Mouse (Mus musculus): ENCODE measurements around the gene Ntn5. TPM values are rescaled to one million over a fixed set of nuclear protein-coding genes. Genes with fewer than 3 reads are reported as not detected.
"Not testable (repeated sequence)": the region's sequence is repeated elsewhere in the genome, so short reads cannot be mapped to it uniquely, and the experiment has no call there.

The Ntn5 gene
- polyA plus RNA-seq, 1 experiment, result 5.5 TPM

DNA sequence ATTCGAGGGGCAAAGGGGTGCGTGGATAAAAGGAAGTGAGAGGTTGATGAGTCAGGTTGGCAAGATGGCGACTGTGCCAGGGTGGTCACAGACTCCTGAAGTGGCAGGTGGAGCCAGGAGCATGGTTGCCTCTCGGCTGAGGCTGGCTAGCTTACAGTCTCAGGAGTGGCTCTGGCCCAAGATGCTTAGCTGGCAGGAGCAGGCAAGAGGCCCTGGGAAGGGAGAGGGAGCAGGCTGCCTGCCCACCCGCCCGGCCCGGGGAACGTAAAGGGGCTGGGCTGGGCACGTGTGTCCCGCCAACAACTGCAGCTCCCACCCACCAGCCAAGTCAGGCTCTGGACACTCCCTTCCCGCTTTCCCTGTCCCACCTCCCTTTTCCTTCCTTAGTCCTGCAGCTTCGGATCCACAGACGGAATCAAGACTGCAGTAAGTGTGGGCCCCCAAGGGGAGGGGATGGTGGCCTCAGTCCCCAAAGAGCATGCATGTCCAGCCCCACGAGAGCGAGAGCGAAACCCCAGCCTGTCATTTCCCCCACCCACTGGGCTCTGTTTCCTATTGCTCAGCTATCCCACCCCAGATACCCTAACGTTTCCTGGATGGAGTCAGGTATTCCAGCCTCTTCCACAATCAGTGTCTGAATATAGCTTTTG is 42.3 kb upstream of the Ntn5 start:
- Histone ChIP-seq H3K4me3 (replicated peaks; ENCODE audit: extremely low read depth, low read depth, low read length) (peak overlapping the region; percentile 35), H3K4me1 (ENCODE audit: control insufficient read depth, insufficient read depth, low read length) (peaks cover 12% of the 10 kb centered on the region)
- WGBS, result 23% methylated on average over 17 of the region's 17 CpGs
- no peak for TF ChIP-seq CTCF (IDR thresholded peaks at IDR 0.05; ENCODE audit: insufficient read depth, low read length)
- no peak for TF ChIP-seq POLR2A (IDR thresholded peaks at IDR 0.05; ENCODE audit: borderline replicate concordance, extremely low read depth, low read depth, low read length)
- no peak for DNase-seq

DNA sequence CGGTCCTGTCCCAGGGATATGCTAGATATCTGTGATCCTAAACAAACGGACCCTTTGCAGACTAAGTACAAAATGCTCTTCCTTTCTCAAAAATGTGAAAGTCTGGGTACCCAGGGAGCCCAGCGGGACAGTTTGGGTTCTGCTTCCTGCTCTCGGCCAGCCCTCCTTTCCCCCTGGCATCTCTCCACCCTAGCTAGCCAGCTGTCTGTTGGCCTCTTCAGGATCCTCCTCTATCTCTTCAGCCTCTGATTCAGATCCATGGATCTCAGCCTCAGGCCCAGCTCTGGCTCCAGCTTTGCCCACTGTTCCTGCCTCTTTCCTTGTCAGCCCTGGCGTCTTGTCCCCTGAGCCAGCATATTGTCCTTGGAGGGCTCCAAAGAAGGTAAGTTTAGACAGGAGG is 41.7 kb upstream of the Ntn5 start:
- no peak for DNase-seq
- no peak overlapping the region for H3K4me3 ChIP-seq (replicated peaks; ENCODE audit: extremely low read depth, low read depth, low read length)
- WGBS, result 42% methylated on average over 5 of the region's 5 CpGs
- TF ChIP-seq CTCF (IDR thresholded peaks at IDR 0.05; ENCODE audit: insufficient read depth, low read length) (no peak), POLR2A (IDR thresholded peaks at IDR 0.05; ENCODE audit: borderline replicate concordance, extremely low read depth, low read depth, low read length) (no peak)
- H3K4me1 ChIP-seq (ENCODE audit: control insufficient read depth, insufficient read depth, low read length), result peaks cover 12% of the 10 kb centered on the region

DNA sequence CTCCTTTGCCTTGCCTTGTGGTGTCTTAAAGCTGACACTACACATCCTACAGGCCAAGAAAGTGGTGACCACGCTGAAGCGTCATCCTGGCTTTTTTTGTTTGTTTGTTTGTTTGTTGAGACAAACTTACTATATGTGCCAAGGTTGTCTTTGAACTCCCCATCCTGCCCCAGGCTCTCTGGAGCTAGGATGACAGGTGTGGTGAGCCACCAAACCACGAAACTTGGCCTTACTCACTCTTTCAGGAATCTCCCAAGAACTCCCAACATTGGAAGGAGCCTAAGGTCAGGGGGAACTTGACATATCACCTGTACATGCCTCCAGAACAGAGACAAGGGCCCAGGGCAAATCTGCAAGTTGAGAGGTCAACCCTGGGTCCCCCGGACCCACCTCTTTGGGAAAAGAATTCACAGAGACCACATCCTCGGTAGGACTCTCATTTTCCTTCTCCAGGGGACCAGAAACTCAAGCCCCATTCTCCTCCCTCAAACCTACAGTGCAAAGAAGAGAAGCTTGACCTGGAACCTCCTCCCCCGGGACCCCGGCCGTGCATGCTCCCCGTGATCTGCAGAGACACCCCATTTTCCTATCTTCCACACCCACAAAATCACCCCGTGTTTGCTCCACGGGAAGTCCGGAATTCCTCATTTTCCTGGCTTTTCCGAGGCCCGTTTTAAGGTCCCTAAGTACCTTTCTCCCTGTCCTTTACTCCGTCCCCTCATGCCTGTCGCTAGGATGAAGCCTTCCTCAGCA is 41.1 kb upstream of the Ntn5 start:
- Histone ChIP-seq H3K4me3 (replicated peaks; ENCODE audit: extremely low read depth, low read depth, low read length) (no peak overlapping the region), H3K4me1 (ENCODE audit: control insufficient read depth, insufficient read depth, low read length) (peaks cover 12% of the 10 kb centered on the region)
- no peak for DNase-seq
- WGBS, result 50% methylated on average over 16 of the region's 16 CpGs
- TF ChIP-seq CTCF (IDR thresholded peaks at IDR 0.05; ENCODE audit: insufficient read depth, low read length) (no peak), POLR2A (IDR thresholded peaks at IDR 0.05; ENCODE audit: borderline replicate concordance, extremely low read depth, low read depth, low read length) (no peak)

DNA sequence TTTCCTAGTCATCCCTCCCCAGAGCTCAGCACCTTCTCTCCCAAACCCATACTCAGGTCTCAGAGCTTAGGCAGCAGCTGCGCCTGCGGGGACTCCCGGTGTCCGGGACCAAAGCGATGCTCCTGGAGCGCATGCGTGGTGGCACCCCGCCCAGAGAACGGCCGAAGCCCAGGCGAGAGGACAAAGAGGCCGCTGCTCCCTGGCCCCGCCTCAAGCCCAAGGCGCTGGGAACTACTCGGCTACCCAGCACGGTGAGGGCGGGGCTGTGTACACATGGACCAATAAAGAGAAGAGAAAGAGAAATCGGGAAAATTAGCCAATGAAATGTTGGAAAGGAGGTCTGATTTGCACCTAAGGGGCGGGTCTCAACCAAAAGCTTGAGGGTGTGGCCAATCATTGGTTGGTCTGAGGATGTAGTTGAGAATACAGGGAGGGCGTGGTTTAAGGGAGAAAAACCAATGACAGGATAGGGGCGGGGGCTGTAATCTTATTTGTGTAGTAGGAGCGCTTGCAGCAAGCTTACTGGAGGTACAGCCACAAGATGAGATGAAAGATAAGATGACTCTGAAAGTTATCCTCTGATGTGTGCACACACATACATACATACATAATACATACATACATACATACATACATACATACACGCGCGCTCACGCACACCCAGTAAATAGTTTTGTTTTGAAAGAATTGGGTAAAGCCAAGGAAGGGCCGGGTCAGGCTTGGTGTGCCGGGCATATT is 40.2 kb upstream of the Ntn5 start:
- Histone ChIP-seq H3K4me3 (replicated peaks; ENCODE audit: extremely low read depth, low read depth, low read length) (peak overlapping the region; percentile 29), H3K4me1 (ENCODE audit: control insufficient read depth, insufficient read depth, low read length) (peaks cover 12% of the 10 kb centered on the region)
- 21% methylated on average over 28 of the region's 28 CpGs for WGBS
- TF ChIP-seq CTCF (IDR thresholded peaks at IDR 0.05; ENCODE audit: insufficient read depth, low read length) (no peak), POLR2A (IDR thresholded peaks at IDR 0.05; ENCODE audit: borderline replicate concordance, extremely low read depth, low read depth, low read length) (peak; percentile 49; the same call in 1 of the 2 replicates)
- peak; percentile 76 for DNase-seq

DNA sequence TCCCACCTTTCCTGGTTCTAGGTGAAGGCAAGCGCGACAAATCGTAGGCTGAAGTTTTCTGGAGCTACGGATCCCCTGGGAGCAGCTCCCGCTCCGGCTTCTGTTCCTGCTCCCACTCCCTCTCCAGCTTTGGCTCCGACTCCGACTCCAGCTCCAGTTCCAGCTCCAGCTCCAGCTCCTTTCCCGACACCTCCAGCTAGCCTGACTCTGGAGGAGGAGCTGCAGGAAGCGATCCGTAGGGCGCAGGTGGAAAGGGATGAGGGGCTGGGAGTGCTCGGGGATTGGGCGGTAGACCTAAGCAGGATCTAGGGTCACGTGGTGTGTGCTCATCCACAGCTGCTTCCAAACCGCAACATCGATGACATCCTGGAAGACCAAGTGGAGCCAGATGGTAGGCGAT is 39.6 kb upstream of the Ntn5 start:
- Histone ChIP-seq H3K4me1 (ENCODE audit: control insufficient read depth, insufficient read depth, low read length) (peaks cover 12% of the 10 kb centered on the region), H3K4me3 (replicated peaks; ENCODE audit: extremely low read depth, low read depth, low read length) (no peak overlapping the region)
- DNase-seq, result no peak
- WGBS, result 43% methylated on average over 18 of the region's 18 CpGs
- TF ChIP-seq CTCF (IDR thresholded peaks at IDR 0.05; ENCODE audit: insufficient read depth, low read length) (no peak), POLR2A (IDR thresholded peaks at IDR 0.05; ENCODE audit: borderline replicate concordance, extremely low read depth, low read depth, low read length) (no peak)

DNA sequence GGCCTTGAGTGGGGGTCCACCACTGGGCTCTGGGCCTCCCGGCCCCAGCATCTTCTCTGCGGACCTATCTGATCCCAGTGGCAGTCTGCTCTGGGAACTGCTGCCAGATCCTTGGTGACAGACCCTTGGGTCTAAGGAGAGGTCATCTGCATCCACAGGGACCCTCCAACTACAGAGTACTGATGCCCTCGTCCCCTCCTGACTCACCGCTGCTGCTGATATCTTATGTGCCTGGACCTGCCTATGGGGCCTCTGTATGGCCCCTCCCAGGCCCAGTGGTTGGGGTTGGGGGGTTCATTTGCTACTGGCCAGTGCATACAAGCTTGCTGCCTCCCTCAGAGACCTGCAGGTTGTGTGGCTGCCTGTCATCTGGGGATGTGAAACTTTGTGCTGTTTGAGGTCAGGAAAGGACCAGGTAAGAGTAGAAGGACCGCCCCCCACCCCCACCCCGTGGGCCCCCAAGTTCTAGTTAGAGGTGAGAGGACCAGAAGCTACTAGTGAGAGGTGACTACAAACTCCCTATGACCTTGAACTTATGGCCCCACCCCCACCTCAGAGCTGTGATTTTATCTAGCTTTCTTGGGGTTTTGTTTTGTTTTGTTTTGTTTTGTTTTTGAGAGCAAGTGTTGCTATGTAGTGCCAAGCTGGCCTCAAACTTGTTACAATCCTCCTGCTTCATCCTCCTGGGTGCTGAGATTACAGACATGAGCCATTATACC is 38.8 kb upstream of the Ntn5 start:
- TF ChIP-seq CTCF (IDR thresholded peaks at IDR 0.05; ENCODE audit: insufficient read depth, low read length), result no peak
- no peak for TF ChIP-seq POLR2A (IDR thresholded peaks at IDR 0.05; ENCODE audit: borderline replicate concordance, extremely low read depth, low read depth, low read length)
- peaks cover 12% of the 10 kb centered on the region for H3K4me1 ChIP-seq (ENCODE audit: control insufficient read depth, insufficient read depth, low read length)
- H3K4me3 ChIP-seq (replicated peaks; ENCODE audit: extremely low read depth, low read depth, low read length), result no peak overlapping the region
- no peak for DNase-seq
- 86% methylated on average over 6 of the region's 6 CpGs for WGBS

DNA sequence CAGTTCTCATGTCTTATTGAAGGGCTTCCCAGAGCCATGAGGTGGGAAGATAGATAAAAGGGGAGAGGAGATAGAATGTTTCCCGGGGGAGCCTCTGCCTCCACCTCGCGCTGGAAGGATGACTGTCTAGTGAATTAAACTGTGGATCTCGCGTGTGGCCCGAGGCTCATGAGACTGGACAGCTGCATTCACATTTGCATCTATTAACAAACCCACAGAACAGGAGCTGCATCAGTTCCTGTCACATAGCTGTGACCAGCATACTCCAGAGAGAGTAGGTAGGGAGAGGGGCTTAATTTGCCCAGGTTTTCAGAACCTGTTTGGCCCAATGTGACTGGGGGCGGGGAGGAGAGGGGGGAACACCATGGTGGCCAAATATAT is 38.2 kb upstream of the Ntn5 start:
- 84% methylated on average over 7 of the region's 7 CpGs for WGBS
- TF ChIP-seq POLR2A (IDR thresholded peaks at IDR 0.05; ENCODE audit: borderline replicate concordance, extremely low read depth, low read depth, low read length) (no peak), CTCF (IDR thresholded peaks at IDR 0.05; ENCODE audit: insufficient read depth, low read length) (no peak)
- Histone ChIP-seq H3K4me3 (replicated peaks; ENCODE audit: extremely low read depth, low read depth, low read length) (no peak overlapping the region), H3K4me1 (ENCODE audit: control insufficient read depth, insufficient read depth, low read length) (peaks cover 12% of the 10 kb centered on the region)
- DNase-seq, result no peak

DNA sequence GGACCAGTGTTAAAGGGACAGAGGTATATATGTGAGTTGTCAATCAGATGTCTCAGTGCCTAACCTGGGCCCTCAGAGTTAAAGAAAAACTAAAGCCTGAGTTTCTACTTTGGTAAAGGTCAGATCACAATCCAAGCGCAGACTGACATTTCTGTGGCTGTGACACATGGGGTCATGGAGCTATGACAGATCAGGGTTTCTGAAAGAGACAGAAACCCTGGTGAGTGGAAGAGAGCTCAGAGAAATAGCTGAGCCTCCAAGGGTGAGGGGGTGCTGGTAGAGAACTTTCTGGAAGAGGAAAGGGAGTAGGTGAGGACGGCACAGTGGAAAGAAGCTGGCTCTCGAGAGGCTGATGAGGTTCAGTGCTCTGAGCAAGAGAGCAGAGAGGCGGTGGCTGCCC is 37.2 kb upstream of the Ntn5 start:
- 83% methylated on average over 4 of the region's 4 CpGs for WGBS
- Histone ChIP-seq H3K4me1 (ENCODE audit: control insufficient read depth, insufficient read depth, low read length) (peaks cover 5% of the 10 kb centered on the region; the same call in 1 of the 2 replicates), H3K4me3 (replicated peaks; ENCODE audit: extremely low read depth, low read depth, low read length) (no peak overlapping the region)
- TF ChIP-seq CTCF (IDR thresholded peaks at IDR 0.05; ENCODE audit: insufficient read depth, low read length) (no peak), POLR2A (IDR thresholded peaks at IDR 0.05; ENCODE audit: borderline replicate concordance, extremely low read depth, low read depth, low read length) (no peak)
- no peak for DNase-seq

DNA sequence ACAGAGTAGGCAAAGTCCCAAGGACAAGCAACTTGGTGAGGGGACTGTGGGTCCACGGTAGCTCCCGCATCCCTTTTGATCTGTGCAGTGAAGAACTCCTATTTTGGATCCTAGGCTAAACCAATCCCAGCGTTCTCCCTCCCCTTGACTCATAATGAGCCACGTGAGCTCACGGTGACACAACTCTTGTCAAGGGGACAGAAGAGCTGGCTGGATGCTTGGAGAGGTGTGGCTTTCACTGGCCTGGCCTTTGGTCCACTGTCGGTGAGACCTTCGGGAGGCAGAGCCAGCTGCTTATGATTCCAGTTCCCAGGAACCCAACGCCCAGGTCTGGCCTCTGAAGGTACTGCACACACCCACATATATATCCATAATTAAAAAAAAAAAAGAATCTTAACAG is 34.5 kb upstream of the Ntn5 start:
- no peak for DNase-seq
- no peak overlapping the region for H3K4me3 ChIP-seq (replicated peaks; ENCODE audit: extremely low read depth, low read depth, low read length)
- WGBS, result 68% methylated on average over 8 of the region's 8 CpGs
- peaks cover 2% of the 10 kb centered on the region; the same call in 1 of the 2 replicates for H3K4me1 ChIP-seq (ENCODE audit: control insufficient read depth, insufficient read depth, low read length)
- no peak for TF ChIP-seq CTCF (IDR thresholded peaks at IDR 0.05; ENCODE audit: insufficient read depth, low read length)
- no peak for TF ChIP-seq POLR2A (IDR thresholded peaks at IDR 0.05; ENCODE audit: borderline replicate concordance, extremely low read depth, low read depth, low read length)

DNA sequence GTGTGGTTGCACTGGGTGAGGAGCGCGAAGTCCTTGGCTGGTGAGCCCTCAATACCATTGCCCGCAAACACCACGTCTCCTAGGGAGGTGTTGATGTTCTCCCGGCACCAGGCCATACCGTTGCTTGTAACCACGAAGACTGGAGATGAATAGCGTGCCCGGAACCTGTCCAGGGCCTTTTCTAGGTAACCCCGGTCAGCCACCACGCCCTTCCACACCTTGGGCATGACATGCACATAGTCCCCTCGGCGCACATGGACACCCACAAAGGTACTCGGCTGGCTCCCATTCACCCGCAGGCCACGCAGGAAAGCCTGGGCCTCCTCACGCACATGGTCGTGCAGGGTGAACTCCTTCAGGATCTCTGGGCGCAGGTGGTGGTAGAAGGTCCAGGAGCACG is 33.3 kb upstream of the Ntn5 start:
- H3K4me3 ChIP-seq (replicated peaks; ENCODE audit: extremely low read depth, low read depth, low read length); H3K4me1 ChIP-seq (ENCODE audit: control insufficient read depth, insufficient read depth, low read length); DNase-seq: not testable (repeated sequence)
- WGBS, result 92% methylated on average over 20 of the region's 20 CpGs
